Comparison of ENCODE assay signal across 30 mouse cellular contexts in genomic region chr1:181997791-181998190, GRCm38 (mm10). TPM values are rescaled to one million over a fixed set of nuclear protein-coding genes. Genes with fewer than 3 reads are reported as not detected.
DNase-seq lines count a peak whose midpoint lies in the region; ATAC-seq and TF ChIP-seq lines count a peak whose summit lies in the region.
"Had no signal": no experiment of that assay in that cellular context is flagged by ENCODE, and none has a peak within 500 bp of the region (broad histone marks: within the 10 kb centered on the region; RNA-seq: fewer than 3 reads in every experiment).

No protein-coding gene starts in this region.

- no peak for DNase-seq in gastrocnemius, adult 2 months
- no peak for DNase-seq in gastrocnemius, postnatal 25 days
- peak; percentile 67 for DNase-seq in kidney, adult 2 months
- DNase-seq in neural tube, embryonic 10.5 days (ENCODE audit: extremely low spot score, low spot score): peak; percentile 3
- DNase-seq in lung, postnatal 10 days: no peak
- DNase-seq: adrenal gland, postnatal 14 days; cerebellum, adult 11-12 months; cerebellum, postnatal 10 days; gastrocnemius, postnatal 14 days; heart, adult 11 months; heart, postnatal 36 days; left cerebral cortex, postnatal 4 days; liver, postnatal 0 days; midbrain, embryonic 14.5 days; right cerebral cortex, adult 18-20 months; spleen, adult 18-20 months; thymus, postnatal 14 days had no signal

- ATAC-seq in kidney, embryonic 15.5 days (replicated peaks; ENCODE audit: low FRiP score): no peak
- no peak for ATAC-seq in neural tube, embryonic 15.5 days (ENCODE audit: low FRiP score)
- ATAC-seq in intestine, embryonic 15.5 days: no peak
- ATAC-seq: forebrain, embryonic 16.5 days; intestine, postnatal 0 days; liver, embryonic 12.5 days; liver, postnatal 0 days had no signal

- no peaks in the 10 kb centered on the region for H3K9me3 ChIP-seq in kidney, embryonic 15.5 days (replicated peaks)
- no peaks in the 10 kb centered on the region for H3K9me3 ChIP-seq in neural tube, embryonic 15.5 days (replicated peaks)
- no peaks in the 10 kb centered on the region for H3K9me3 ChIP-seq in intestine, embryonic 15.5 days
- H3K9me3 ChIP-seq: embryonic facial prominence, embryonic 13.5 days; heart, embryonic 15.5 days; hindbrain, embryonic 12.5 days; liver, embryonic 12.5 days had no signal

- H3K4me1 ChIP-seq in kidney, adult 2 months (ENCODE audit: control insufficient read depth, insufficient read depth, low read length): peaks cover 26% of the 10 kb centered on the region
- peaks cover 21% of the 10 kb centered on the region for H3K4me1 ChIP-seq in kidney, embryonic 15.5 days
- peaks cover 45% of the 10 kb centered on the region for H3K4me1 ChIP-seq in neural tube, embryonic 15.5 days
- no peaks in the 10 kb centered on the region for H3K4me1 ChIP-seq in intestine, embryonic 15.5 days (replicated peaks)
- H3K4me1 ChIP-seq: liver, embryonic 12.5 days had no signal

- TF ChIP-seq POLR2A in kidney, adult 2 months (IDR thresholded peaks at IDR 0.05; ENCODE audit: low read depth, low read length): no peak

- 32% methylated on average over 3 of the region's 3 CpGs for WGBS in kidney, adult 2 months
- 67% methylated on average over 3 of the region's 3 CpGs for WGBS in kidney, embryonic 15.5 days
- 63% methylated on average over 3 of the region's 3 CpGs for WGBS in neural tube, embryonic 15.5 days
- 73% methylated on average over 3 of the region's 3 CpGs for WGBS in intestine, embryonic 15.5 days

- no peak for TF ChIP-seq CTCF in gastrocnemius, adult 2 months (IDR thresholded peaks at IDR 0.05)
- no peak for TF ChIP-seq CTCF in kidney, adult 2 months (conservative IDR thresholded peaks at IDR 0.05; ENCODE audit: insufficient read depth, insufficient read length, low read depth, low read length)

- no peaks in the 10 kb centered on the region for H3K36me3 ChIP-seq in kidney, adult 2 months (ENCODE audit: control insufficient read depth, insufficient read depth, low read length)
- H3K36me3 ChIP-seq in kidney, embryonic 15.5 days: no peaks in the 10 kb centered on the region
- H3K36me3 ChIP-seq in neural tube, embryonic 15.5 days: no peaks in the 10 kb centered on the region
- H3K36me3 ChIP-seq in intestine, embryonic 15.5 days: no peaks in the 10 kb centered on the region
- H3K36me3 ChIP-seq: embryonic facial prominence, embryonic 13.5 days; heart, embryonic 15.5 days; hindbrain, embryonic 12.5 days; liver, embryonic 12.5 days had no signal

- H3K27me3 ChIP-seq in kidney, adult 2 months (replicated peaks; ENCODE audit: control insufficient read depth, insufficient read depth, low read length): no peaks in the 10 kb centered on the region
- no peaks in the 10 kb centered on the region for H3K27me3 ChIP-seq in kidney, embryonic 15.5 days
- no peaks in the 10 kb centered on the region for H3K27me3 ChIP-seq in neural tube, embryonic 15.5 days (replicated peaks)
- H3K27me3 ChIP-seq in intestine, embryonic 15.5 days (replicated peaks): no peaks in the 10 kb centered on the region
- H3K27me3 ChIP-seq: embryonic facial prominence, embryonic 13.5 days; heart, embryonic 15.5 days; hindbrain, embryonic 12.5 days; liver, embryonic 12.5 days; Patski had no signal

- intact Hi-C loops in gastrocnemius, adult 2 months (cut with DNase I): no loop called here

- H3K27ac ChIP-seq in gastrocnemius, adult 2 months: peak overlapping the region; percentile 7; the same call in 1 of the 2 replicates
- H3K27ac ChIP-seq in kidney, adult 2 months (ENCODE audit: insufficient read depth, low read depth, low read length): peak overlapping the region; percentile 78
- H3K27ac ChIP-seq in kidney, embryonic 15.5 days: no peak overlapping the region
- no peak overlapping the region for H3K27ac ChIP-seq in neural tube, embryonic 15.5 days (replicated peaks)
- H3K27ac ChIP-seq in intestine, embryonic 15.5 days: no peak overlapping the region
- H3K27ac ChIP-seq: embryonic facial prominence, embryonic 13.5 days; heart, embryonic 15.5 days; hindbrain, embryonic 12.5 days; liver, embryonic 12.5 days; macrophage had no signal

- no peak overlapping the region for H3K4me2 ChIP-seq in kidney, embryonic 15.5 days
- no peak overlapping the region for H3K4me2 ChIP-seq in neural tube, embryonic 15.5 days
- no peak overlapping the region for H3K4me2 ChIP-seq in intestine, embryonic 15.5 days (replicated peaks)
- H3K4me2 ChIP-seq: embryonic facial prominence, embryonic 13.5 days; heart, embryonic 15.5 days; hindbrain, embryonic 12.5 days; liver, embryonic 12.5 days had no signal

- no peak overlapping the region for H3K4me3 ChIP-seq in gastrocnemius, adult 2 months
- no peak overlapping the region for H3K4me3 ChIP-seq in kidney, adult 2 months (ENCODE audit: insufficient read depth, low read depth, low read length)
- H3K4me3 ChIP-seq in kidney, embryonic 15.5 days (replicated peaks): no peak overlapping the region
- no peak overlapping the region for H3K4me3 ChIP-seq in neural tube, embryonic 15.5 days (replicated peaks)
- no peak overlapping the region for H3K4me3 ChIP-seq in intestine, embryonic 15.5 days (replicated peaks)
- H3K4me3 ChIP-seq: embryonic facial prominence, embryonic 13.5 days; erythroblast, embryonic 14.5 days; heart, embryonic 15.5 days; hindbrain, embryonic 12.5 days; liver, embryonic 12.5 days had no signal

- H3K9ac ChIP-seq in kidney, embryonic 15.5 days: no peak overlapping the region
- H3K9ac ChIP-seq in neural tube, embryonic 15.5 days (replicated peaks): no peak overlapping the region
- no peak overlapping the region for H3K9ac ChIP-seq in intestine, embryonic 15.5 days
- H3K9ac ChIP-seq: embryonic facial prominence, embryonic 13.5 days; heart, embryonic 15.5 days; hindbrain, embryonic 12.5 days; liver, embryonic 12.5 days; liver, postnatal 0 days had no signal

RNA-seq across cellular contexts. Expression of gene Enah, which starts 22.0 kb away (rescaled TPM):
- 10 to 100 TPM; 31.6 to 73.0 TPM for total RNA-seq in gastrocnemius, adult 2 months (2021)
- 10 to 100 TPM; 66.5 to 89.1 TPM for total RNA-seq in gastrocnemius, postnatal 25 days (2021)
- polyA plus RNA-seq in kidney, adult 2 months (2012; rRNA removed): 9.5 and 10.1 TPM in 2 replicates
- polyA plus RNA-seq in kidney, embryonic 15.5 days (2015; fragmentation: Nextera tagmentation; extraction: Ambion mirVana): 14.5 and 17.3 TPM in 2 replicates
- polyA plus RNA-seq in neural tube, embryonic 15.5 days (2015; fragmentation: Nextera tagmentation; extraction: Ambion mirVana): 27.7 and 34.1 TPM in 2 replicates
- polyA plus RNA-seq in intestine, embryonic 15.5 days (2015; fragmentation: Nextera tagmentation; extraction: Ambion mirVana): 12.3 and 13.4 TPM in 2 replicates
- total RNA-seq: monocyte, adult 5-6 weeks had no signal

Comparison
In these comparisons a context has a peak if more than half of its experiments do, and no peak if none do; other contexts are left out.
1. H3K27ac ChIP-seq: peak in gastrocnemius, adult 2 months (single experiment) and kidney, adult 2 months (single experiment); none in kidney, embryonic 15.5 days (single experiment), neural tube, embryonic 15.5 days (single experiment) and intestine, embryonic 15.5 days (single experiment).
2. DNase-seq: peak in kidney, adult 2 months (single experiment) and neural tube, embryonic 10.5 days (single experiment); none in gastrocnemius, adult 2 months (single experiment), gastrocnemius, postnatal 25 days (single experiment) and lung, postnatal 10 days (single experiment).